Mouse (Mus musculus): ENCODE measurements around the gene Krt8.
A peak's percentile ranks its signal among the peaks of the same experiment; 100 is the strongest.

The Krt8 gene

DNA sequence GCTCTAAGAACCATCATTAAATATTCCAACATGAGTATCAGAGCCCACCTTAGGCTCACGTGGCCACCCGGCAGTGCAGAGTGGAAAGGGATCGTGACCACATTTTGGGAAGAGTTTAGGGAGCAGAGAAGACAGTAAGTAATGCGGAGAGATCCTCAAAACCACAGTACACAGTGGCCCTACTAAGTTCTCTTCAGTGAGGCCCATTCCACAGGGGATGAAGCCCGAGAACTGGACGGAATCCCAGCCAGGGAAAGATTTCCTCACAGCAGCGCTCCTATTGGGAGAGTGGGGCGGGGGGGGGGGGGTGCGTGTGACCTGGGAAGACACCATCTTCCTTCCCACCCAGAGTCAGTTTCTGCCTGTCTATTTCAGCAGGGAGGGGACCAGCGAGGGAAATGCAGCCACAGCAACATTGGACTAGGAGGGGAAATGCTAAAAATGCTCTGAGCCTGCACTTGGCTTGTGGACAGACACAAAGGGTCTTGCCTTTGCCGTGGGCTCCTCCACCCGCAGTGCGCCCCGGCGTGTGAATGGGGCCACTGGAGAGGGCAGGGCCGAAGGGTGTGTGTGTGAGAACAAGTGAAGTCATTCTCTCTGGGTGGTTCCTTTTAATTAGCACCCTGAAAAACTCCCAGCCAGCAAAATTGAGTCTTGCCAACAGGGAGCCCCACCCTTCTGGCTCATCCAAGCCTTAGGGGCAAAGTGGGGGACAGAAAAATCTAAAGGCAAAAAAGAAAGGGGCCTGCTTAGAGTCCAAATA, 30.0 kb downstream of the Krt8 start:
- no peak for DNase-seq (ENCODE audit: low spot score)

DNA sequence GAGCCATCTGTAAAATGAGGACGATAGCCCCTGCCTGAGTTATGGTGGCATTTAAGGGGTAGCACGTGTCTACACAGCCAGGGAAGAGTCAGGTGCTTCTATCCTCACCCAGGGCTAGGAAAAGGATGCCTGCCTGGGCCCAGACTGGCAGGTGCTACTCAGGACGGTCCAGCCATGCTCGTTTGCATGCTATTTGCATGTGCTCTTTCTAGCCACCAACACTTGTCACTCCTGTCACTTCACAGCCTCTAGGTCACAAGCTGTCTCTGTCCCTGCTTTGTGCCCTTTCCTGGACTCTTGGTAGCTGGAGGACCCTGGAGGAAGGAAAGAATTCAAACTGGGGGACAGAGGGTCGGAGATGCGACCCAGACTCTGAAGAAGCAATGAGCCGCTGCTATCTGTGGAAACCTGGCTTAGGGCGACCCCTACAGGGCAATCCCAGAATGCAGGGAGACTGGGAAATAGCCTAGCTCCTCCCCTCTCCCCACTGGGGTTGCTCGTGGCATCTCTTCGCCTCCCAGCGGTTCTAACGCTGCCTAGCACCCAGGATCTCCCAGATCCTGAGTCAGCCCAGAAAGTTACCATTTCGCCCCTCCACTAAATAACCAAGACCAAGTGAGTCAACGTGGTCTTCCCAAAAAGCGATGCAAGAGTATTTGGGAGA, 30.7 kb downstream of the Krt8 start:
- peak; percentile 93 for DNase-seq (ENCODE audit: low spot score)

DNA sequence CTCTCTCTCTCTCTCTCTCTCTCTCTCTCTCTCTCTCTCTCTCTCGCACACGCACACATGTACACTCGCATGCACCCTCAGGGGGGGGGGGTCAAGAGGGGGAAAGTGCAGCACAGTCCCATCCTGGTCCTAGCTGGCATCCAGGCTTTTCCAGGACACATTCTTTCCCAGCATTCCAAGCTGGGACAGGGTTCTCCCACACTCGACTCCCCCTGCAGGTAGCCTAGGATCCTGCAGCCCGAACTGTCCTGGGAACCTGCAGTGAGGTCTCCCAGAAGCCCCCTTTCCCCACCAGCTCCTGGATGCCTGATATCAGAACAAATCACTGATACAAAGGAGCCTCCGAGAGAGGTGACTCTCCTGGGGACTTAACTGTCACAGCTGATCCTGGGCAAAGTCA, 33.7 kb downstream of the Krt8 start:
- no peak for DNase-seq (ENCODE audit: low spot score)

DNA sequence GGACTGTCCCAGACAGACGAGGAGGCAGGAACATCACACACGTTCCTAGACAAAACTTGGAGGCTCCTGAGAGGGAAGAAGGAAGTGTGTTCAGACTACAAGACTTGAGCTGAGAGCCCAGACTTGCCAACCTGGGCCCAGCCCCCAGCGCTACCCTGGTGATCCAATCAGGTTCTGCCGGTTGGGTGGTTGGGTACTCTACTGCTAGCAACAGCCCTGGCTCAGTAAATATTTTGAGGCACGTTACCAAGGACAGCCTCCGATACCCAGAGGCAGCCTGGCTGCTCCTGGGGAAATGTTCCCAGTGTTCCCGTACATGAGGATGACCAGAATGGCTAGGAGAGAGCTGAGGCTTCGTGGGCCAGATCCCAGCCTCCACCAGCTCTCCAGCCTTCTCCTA, 37.5 kb downstream of the Krt8 start:
- peak; percentile 90 for DNase-seq (ENCODE audit: low spot score)

DNA sequence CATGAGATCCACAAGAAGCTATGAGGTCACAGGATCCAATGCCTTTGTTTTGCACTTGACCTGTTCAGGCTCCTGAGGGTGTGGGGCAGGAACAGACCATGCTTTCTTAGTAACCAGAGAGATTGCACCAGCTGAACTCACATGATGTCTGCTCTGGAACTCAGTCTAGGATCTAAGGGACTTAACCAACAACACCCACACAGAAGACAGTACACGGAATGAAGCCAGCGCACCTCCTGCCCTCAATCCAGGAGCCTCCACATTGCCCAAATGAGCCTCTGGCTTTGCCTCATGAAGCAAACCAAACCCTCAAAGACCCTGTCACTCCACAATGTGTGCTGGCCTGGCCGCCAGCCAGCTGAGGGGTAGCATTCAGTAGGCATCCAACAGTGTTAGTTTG, 45.4 kb downstream of the Krt8 start:
- no peak for DNase-seq (ENCODE audit: low spot score)

DNA sequence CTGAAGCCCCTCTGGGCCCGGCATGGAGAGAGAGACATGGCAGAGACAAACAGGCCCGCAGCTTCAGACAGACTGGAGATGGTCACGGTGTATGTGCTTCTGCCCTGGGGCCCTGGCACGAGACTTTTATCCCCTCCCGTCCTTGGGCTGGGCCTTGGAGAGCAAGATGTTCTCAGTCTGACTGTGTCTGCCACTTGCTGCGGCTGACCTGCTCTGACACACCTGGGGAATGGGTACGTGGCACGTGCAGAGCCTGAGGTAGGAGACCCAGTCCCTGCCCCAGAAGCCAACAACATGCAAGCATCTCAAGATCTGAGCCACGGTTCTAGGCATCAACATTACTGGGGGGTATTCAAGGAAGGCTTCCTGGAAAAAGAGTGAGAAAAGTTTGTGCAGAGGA, 50.1 kb downstream of the Krt8 start, which contains the start of gene Krt78:
Gene Krt78 (minus strand): TSS at position 101 of the 400 bp plus-strand sequence.
- DNase-seq (ENCODE audit: low spot score) = no peak

DNA sequence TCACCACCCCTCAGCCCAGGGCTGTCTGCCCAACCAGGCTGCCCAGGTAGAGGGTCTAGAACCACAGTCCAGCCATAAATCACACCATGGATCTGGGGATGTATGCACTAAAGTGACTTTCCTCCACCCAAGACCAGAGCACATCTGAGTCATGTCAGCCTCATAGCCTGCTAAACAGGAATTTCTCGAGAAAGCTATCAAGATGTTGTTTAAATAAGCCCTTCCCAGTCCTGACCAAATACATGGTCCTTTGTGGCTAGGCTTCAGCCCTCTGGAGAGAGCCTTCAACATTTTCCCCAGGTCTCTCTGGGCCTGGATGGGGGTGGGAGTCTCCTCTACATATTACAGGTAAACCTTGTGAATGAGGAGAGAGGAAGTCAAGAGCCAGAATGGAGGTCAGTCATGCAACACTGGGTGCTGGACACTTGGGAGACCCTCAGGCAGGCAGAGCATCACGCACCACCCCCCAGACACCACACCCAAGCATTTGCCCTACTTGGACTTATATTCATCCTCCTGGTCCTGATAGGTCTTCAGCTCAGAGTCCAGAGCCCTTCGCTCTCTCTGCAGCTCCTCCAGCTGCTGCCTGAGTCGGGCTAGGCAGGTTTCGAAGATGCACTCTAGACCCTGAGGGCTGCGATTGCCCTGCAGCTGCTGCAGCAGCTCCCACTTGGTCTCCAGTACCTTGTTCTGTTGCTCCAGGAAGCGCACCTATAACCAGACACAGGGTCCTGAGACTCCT, 51.4 kb downstream of the Krt8 start:
- no peak for DNase-seq (ENCODE audit: low spot score)

All from lung, postnatal 25 days (tissue).